Mouse (Mus musculus): Measurements from ENCODE around the gene Maats1.

Gene Maats1

GRCm38 (mm10) chr16:38369992-38370484, 28.1 kb upstream of the Maats1 start:
- DNase-seq = no peak

GRCm38 (mm10) chr16:38369431-38369830, 27.5 kb upstream of the Maats1 start:
- no peak for DNase-seq

GRCm38 (mm10) chr16:38369000-38369399, 27.1 kb upstream of the Maats1 start:
- no peak for DNase-seq

GRCm38 (mm10) chr16:38368336-38368735, 26.4 kb upstream of the Maats1 start:
- no peak for DNase-seq

- no peak for DNase-seq
These were observed 24.3 kb upstream of the Maats1 start for GRCm38 (mm10) chr16:38366231-38366630.

- DNase-seq = no peak
These were observed 23.4 kb upstream of the Maats1 start for GRCm38 (mm10) chr16:38365390-38365789.

- DNase-seq = no peak
These were observed 21.7 kb upstream of the Maats1 start for GRCm38 (mm10) chr16:38363657-38364056.

- no peak for DNase-seq
These were observed 21.3 kb upstream of the Maats1 start for GRCm38 (mm10) chr16:38363256-38363595.

GRCm38 (mm10) chr16:38362493-38363255, 20.7 kb upstream of the Maats1 start:
- no peak for DNase-seq

- no peak for DNase-seq
These were observed 20.0 kb upstream of the Maats1 start, which contains the start of gene Popdc2 for GRCm38 (mm10) chr16:38361933-38362332. TSS of gene Popdc2 (plus strand) at chr16:38362209.

- DNase-seq = no peak
These were observed 18.4 kb upstream of the Maats1 start for GRCm38 (mm10) chr16:38360317-38360716.

- no peak for DNase-seq
These were observed 17.9 kb upstream of the Maats1 start for GRCm38 (mm10) chr16:38359857-38360256.

- no peak for DNase-seq
These were observed 17.3 kb upstream of the Maats1 start for GRCm38 (mm10) chr16:38359241-38359640.

GRCm38 (mm10) chr16:38358256-38358812, 16.4 kb upstream of the Maats1 start:
- DNase-seq = no peak

GRCm38 (mm10) chr16:38354185-38354913, 12.4 kb upstream of the Maats1 start:
- no peak for DNase-seq

GRCm38 (mm10) chr16:38353642-38354041, 11.7 kb upstream of the Maats1 start:
- DNase-seq = no peak

- DNase-seq = no peak
These were observed 10.9 kb upstream of the Maats1 start for GRCm38 (mm10) chr16:38352851-38353250.

- no peak for DNase-seq
These were observed 10.1 kb upstream of the Maats1 start for GRCm38 (mm10) chr16:38352031-38352430.

GRCm38 (mm10) chr16:38350939-38351338, 9.0 kb upstream of the Maats1 start:
- DNase-seq = no peak

GRCm38 (mm10) chr16:38350361-38350855, 8.5 kb upstream of the Maats1 start:
- no peak for DNase-seq

- DNase-seq = no peak
These were observed 7.9 kb upstream of the Maats1 start for GRCm38 (mm10) chr16:38349881-38350280.

- DNase-seq = no peak
These were observed 6.3 kb upstream of the Maats1 start for GRCm38 (mm10) chr16:38348217-38348761.

- no peak for DNase-seq
These were observed 5.6 kb upstream of the Maats1 start for GRCm38 (mm10) chr16:38347588-38347987.
